Mouse (Mus musculus) myocyte (in vitro differentiated cells): ENCODE results near the gene Dmrta1. TPM values are rescaled to one million over a fixed set of nuclear protein-coding genes. Genes with fewer than 3 reads are reported as not detected.

Source experiments
- H3K27me3 ChIP-seq: one replicate; pipeline ENCODE4 v1.6.1; 2011; ENCODE audit not compliant: control insufficient read depth, insufficient read depth, insufficient read length
- H3K36me3 ChIP-seq: one replicate; pipeline ENCODE4 v1.6.1; 2011; ENCODE audit not compliant: control insufficient read depth, insufficient read depth
- H3K4me2 ChIP-seq: one replicate; pipeline ENCODE4 v1.6.1; 2011; ENCODE audit warnings: low read depth, control low read depth
- H3K4me3 ChIP-seq: one replicate; pipeline ENCODE4 v1.5.1; 2011; ENCODE audit warnings: mild to moderate bottlenecking, control low read depth, moderate library complexity
- H3K79me2 ChIP-seq: one replicate; pipeline ENCODE4 v1.6.1; 2011; ENCODE audit not compliant: control insufficient read depth, insufficient read depth
- H3ac ChIP-seq: one replicate; pipeline ENCODE4 v1.6.1; 2011; ENCODE audit not compliant: control insufficient read depth, insufficient read length
- CEBPB ChIP-seq: IDR thresholded peaks from 2 replicates; pipeline ENCODE4 v1.6.1; 2011; ENCODE audit warnings: mild to moderate bottlenecking, moderate library complexity; ENCODE audit not compliant: poor library complexity, insufficient read depth, severe bottlenecking
- E2F4 ChIP-seq: IDR thresholded peaks from one replicate; pipeline ENCODE4 v1.6.1; 2011; ENCODE audit warnings: mild to moderate bottlenecking, control low read depth, moderate library complexity; ENCODE audit not compliant: insufficient read depth
- MAX ChIP-seq: IDR thresholded peaks from one replicate; pipeline ENCODE4 v1.6.1; 2011; ENCODE audit warnings: low read depth, mild to moderate bottlenecking, control low read depth
- MYOD1 ChIP-seq, 3 experiments: IDR thresholded peaks; one replicate each; pipeline ENCODE4 v1.6.1; 2011; ENCODE audit warnings: control low read depth in 2 of 3, low read depth in 2 of 3, mild to moderate bottlenecking in 2 of 3, moderate library complexity in 1 of 3; ENCODE audit not compliant: insufficient read length in 2 of 3, control insufficient read depth in 1 of 3
- MYOG ChIP-seq, 3 experiments: IDR thresholded peaks; one replicate each; pipeline ENCODE4 v1.6.1; 2011; ENCODE audit warnings: control low read depth in 2 of 3, low read depth in 2 of 3, mild to moderate bottlenecking in 2 of 3; ENCODE audit not compliant: insufficient read length in 2 of 3, control insufficient read depth in 1 of 3, insufficient read depth in 1 of 3
- POLR2A ChIP-seq: IDR thresholded peaks from one replicate; pipeline ENCODE4 v1.6.1; 2011; ENCODE audit warnings: low read depth, mild to moderate bottlenecking, control low read depth, moderate library complexity; ENCODE audit not compliant: insufficient read length
- POLR2AphosphoS2 ChIP-seq: IDR thresholded peaks from one replicate; pipeline ENCODE4 v1.6.1; 2011; ENCODE audit warnings: low read depth, control low read depth; ENCODE audit not compliant: insufficient read length
- REST ChIP-seq: IDR thresholded peaks from one replicate; pipeline ENCODE4 v1.6.1; 2011; ENCODE audit warnings: mild to moderate bottlenecking, control low read depth, moderate library complexity; ENCODE audit not compliant: insufficient read depth, insufficient read length
- SRF ChIP-seq: IDR thresholded peaks from one replicate; pipeline ENCODE4 v1.6.1; 2011; ENCODE audit warnings: low read depth; ENCODE audit not compliant: control insufficient read depth, insufficient read length
- TCF12 ChIP-seq: IDR thresholded peaks from one replicate; pipeline ENCODE4 v1.6.1; 2011; ENCODE audit warnings: mild to moderate bottlenecking, control low read depth; ENCODE audit not compliant: poor library complexity, insufficient read depth, severe bottlenecking
- TCF3 ChIP-seq: IDR thresholded peaks from one replicate; pipeline ENCODE4 v1.6.1; 2011; ENCODE audit warnings: low read depth, control low read depth; ENCODE audit not compliant: insufficient read length
- USF1 ChIP-seq: IDR thresholded peaks from one replicate; pipeline ENCODE4 v1.6.1; 2011; ENCODE audit warnings: low read depth, mild to moderate bottlenecking, control low read depth, moderate library complexity
- polyA plus RNA-seq: library from polyadenylated mRNA; unstranded; fragments of >200 nt; fragmentation: generic; extraction: Trizol; gene quantifications from one replicate; pipeline ENCODE4 v1.2.1, GENCODE M21; 2012; ENCODE audit warnings: missing spikeins

Gene Dmrta1
- polyA plus RNA-seq, 1 experiment = not detected

GRCm38 (mm10) chr4:89644235-89645115 lies 34.8 kb upstream of the Dmrta1 start:
- H3K36me3 ChIP-seq = no peaks in the 10 kb centered on the region
- no peaks in the 10 kb centered on the region for H3K27me3 ChIP-seq
- no peak overlapping the region for H3K4me3 ChIP-seq
- TF ChIP-seq REST (no peak), CEBPB (peak; percentile 27; the same call in 1 of the 2 replicates), MAX (no peak), MYOG (IDR thresholded peaks at IDR 0.05; ENCODE audit: control insufficient read depth in 1 of 3, insufficient read depth in 1 of 3, insufficient read length in 2 of 3, low read depth in 2 of 3) (no peak), POLR2A (no peak), MYOD1 (IDR thresholded peaks at IDR 0.05; ENCODE audit: control insufficient read depth in 1 of 3, insufficient read length in 2 of 3, low read depth in 2 of 3) (no peak), USF1 (no peak), SRF (no peak), TCF3 (no peak)
- H3K79me2 ChIP-seq = no peaks in the 10 kb centered on the region
- H3K4me2 ChIP-seq = peak overlapping the region; percentile 32
- no peak overlapping the region for H3ac ChIP-seq

- H3ac ChIP-seq = no peak overlapping the region
Observed at GRCm38 (mm10) chr4:89650352-89651311, 28.6 kb upstream of the Dmrta1 start.

GRCm38 (mm10) chr4:89651312-89651686 lies 27.9 kb upstream of the Dmrta1 start:
- Histone ChIP-seq H3ac (no peak overlapping the region), H3K79me2 (no peaks in the 10 kb centered on the region), H3K4me2 (no peak overlapping the region), H3K36me3 (no peaks in the 10 kb centered on the region), H3K27me3 (peaks cover 8% of the 10 kb centered on the region), H3K4me3 (no peak overlapping the region)
- TF ChIP-seq TCF12 (no peak), SRF (no peak), MAX (no peak), MYOG (IDR thresholded peaks at IDR 0.05; ENCODE audit: control insufficient read depth in 1 of 3, insufficient read depth in 1 of 3, insufficient read length in 2 of 3, low read depth in 2 of 3) (no peak), MYOD1 (IDR thresholded peaks at IDR 0.05; ENCODE audit: control insufficient read depth in 1 of 3, insufficient read length in 2 of 3, low read depth in 2 of 3) (no peak), POLR2AphosphoS2 (no peak), POLR2A (no peak)

More at GRCm38 (mm10) chr4:89650352-89651311, 28.6 kb upstream of the Dmrta1 start:
- H3K27me3 ChIP-seq = peaks cover 8% of the 10 kb centered on the region
- H3K4me3 ChIP-seq = no peak overlapping the region
- no peaks in the 10 kb centered on the region for H3K36me3 ChIP-seq
- no peaks in the 10 kb centered on the region for H3K79me2 ChIP-seq
- H3K4me2 ChIP-seq = no peak overlapping the region
- TF ChIP-seq E2F4 = no peak
- no peak for TF ChIP-seq USF1
- TF ChIP-seq MYOD1 (IDR thresholded peaks at IDR 0.05; ENCODE audit: control insufficient read depth in 1 of 3, insufficient read length in 2 of 3, low read depth in 2 of 3) = no peak
- no peak for TF ChIP-seq TCF3
- no peak for TF ChIP-seq MAX
- no peak for TF ChIP-seq SRF
- TF ChIP-seq MYOG (IDR thresholded peaks at IDR 0.05; ENCODE audit: control insufficient read depth in 1 of 3, insufficient read depth in 1 of 3, insufficient read length in 2 of 3, low read depth in 2 of 3) = no peak
- TF ChIP-seq POLR2AphosphoS2 = no peak
- TF ChIP-seq TCF12 = no peak
- TF ChIP-seq POLR2A = no peak
- no peak for TF ChIP-seq CEBPB
- no peak for TF ChIP-seq REST

- H3K4me2 ChIP-seq = no peak overlapping the region
- H3K79me2 ChIP-seq = no peaks in the 10 kb centered on the region
- no peak overlapping the region for H3ac ChIP-seq
- no peak overlapping the region for H3K4me3 ChIP-seq
- TF ChIP-seq MYOG (IDR thresholded peaks at IDR 0.05; ENCODE audit: control insufficient read depth in 1 of 3, insufficient read depth in 1 of 3, insufficient read length in 2 of 3, low read depth in 2 of 3) (no peak), MAX (no peak), REST (no peak), POLR2AphosphoS2 (no peak), E2F4 (no peak), SRF (no peak), TCF12 (no peak), CEBPB (no peak), TCF3 (no peak), USF1 (no peak), MYOD1 (IDR thresholded peaks at IDR 0.05; ENCODE audit: control insufficient read depth in 1 of 3, insufficient read length in 2 of 3, low read depth in 2 of 3) (no peak), POLR2A (no peak)
- no peaks in the 10 kb centered on the region for H3K36me3 ChIP-seq
- H3K27me3 ChIP-seq = peaks cover 8% of the 10 kb centered on the region
Observed at GRCm38 (mm10) chr4:89651779-89652178, 27.5 kb upstream of the Dmrta1 start.
